Mouse (Mus musculus) neural tube, embryonic 11.5 days (tissue): ENCODE data around the gene Pde1c. TPM values are rescaled to one million over a fixed set of nuclear protein-coding genes. Genes with fewer than 3 reads are reported as not detected.

Experiments used
- ATAC-seq: fragments of 200-750 bp; cut with Nextera tagmentation; 2 replicates; pipeline ENCODE4 v1.8.0; 2017; ENCODE audit warnings: moderate number of reproducible peaks, mild to moderate bottlenecking, moderate TSS enrichment, moderate library complexity; ENCODE audit not compliant: insufficient read depth, low FRiP score, low TSS enrichment
- DNase-seq: peaks from one replicate; pipeline ENCODE4 v3.0.0-alpha.2; 2015; ENCODE audit warnings: low spot score
- H3K27ac ChIP-seq: fragments of 300-500 bp; sonication (generic); 2 replicates; pipeline ENCODE4 v1.5.1; 2014; ENCODE audit warnings: low read depth, mild to moderate bottlenecking, low read length
- H3K27me3 ChIP-seq: fragments of 300-500 bp; sonication (generic); 2 replicates; pipeline ENCODE4 v1.6.1; 2014; ENCODE audit warnings: mild to moderate bottlenecking, low read length, mixed read lengths; ENCODE audit not compliant: control insufficient read depth, insufficient read depth
- H3K36me3 ChIP-seq: fragments of 300-500 bp; sonication (generic); 2 replicates; pipeline ENCODE4 v1.6.1; 2014; ENCODE audit warnings: mild to moderate bottlenecking, low read length, moderate library complexity, mixed read lengths; ENCODE audit not compliant: control insufficient read depth, insufficient read depth
- H3K4me1 ChIP-seq: fragments of 300-500 bp; sonication (generic); 2 replicates; pipeline ENCODE4 v1.6.1; 2014; ENCODE audit warnings: low read length, mixed read lengths; ENCODE audit not compliant: control insufficient read depth, insufficient read depth
- H3K4me2 ChIP-seq: fragments of 300-500 bp; sonication (generic); 2 replicates; pipeline ENCODE4 v1.6.1; 2014; ENCODE audit warnings: low read depth, mild to moderate bottlenecking, moderate library complexity
- H3K4me3 ChIP-seq: fragments of 300-500 bp; sonication (generic); 2 replicates; pipeline ENCODE4 v1.5.1; 2014; ENCODE audit warnings: low read depth, low read length
- H3K9ac ChIP-seq: fragments of 300-500 bp; sonication (generic); 2 replicates; pipeline ENCODE4 v1.6.1; 2014; ENCODE audit warnings: mild to moderate bottlenecking, low read length
- H3K9me3 ChIP-seq: fragments of 300-500 bp; sonication (generic); 2 replicates; pipeline ENCODE4 v1.6.1; 2016; ENCODE audit warnings: low read length; ENCODE audit not compliant: control insufficient read depth
- WGBS: fragments of 180-500 bp; shearing (Covaris S2); extraction: QIAGEN DNeasy Blood & Tissue Kit; methylation state at CpG from one replicate; pipeline ENCODE4 v1.1.7; 2014; 5-methylcytosine and 5-hydroxymethylcytosine counted together
- polyA plus RNA-seq: library from polyadenylated mRNA; unstranded; fragments of >200 nt; fragmentation: Nextera tagmentation; extraction: Ambion mirVana; gene quantifications from 2 replicates; pipeline ENCODE4 v1.2.1, GENCODE M21; 2014

The Pde1c gene
- polyA plus RNA-seq, 1 experiment from 2014 or later = 2.9 TPM

DNA sequence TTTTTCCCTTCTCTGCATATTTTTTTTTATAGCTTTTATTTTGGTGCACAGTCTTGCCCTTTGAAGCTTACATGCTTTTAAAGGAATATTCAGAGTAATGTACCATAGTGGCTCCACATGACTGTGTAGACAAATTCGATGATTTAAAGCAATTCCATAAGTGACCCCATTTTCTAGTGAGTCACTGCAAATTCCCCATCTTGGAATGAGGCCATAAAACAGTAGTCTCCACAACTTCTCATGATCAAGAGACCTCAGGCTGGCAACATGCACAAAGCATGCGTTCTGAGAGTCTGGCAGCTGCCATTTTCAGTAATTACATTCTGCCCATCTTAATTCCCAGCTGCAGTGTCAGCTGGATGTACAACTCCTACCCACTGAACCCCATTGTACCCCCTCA lies 297.2 kb downstream of the Pde1c start:
- Histone ChIP-seq H3K27me3 (no peaks in the 10 kb centered on the region), H3K9ac (no peak overlapping the region), H3K4me2 (no peak overlapping the region), H3K27ac (no peak overlapping the region), H3K4me3 (no peak overlapping the region), H3K9me3 (no peaks in the 10 kb centered on the region), H3K4me1 (no peaks in the 10 kb centered on the region), H3K36me3 (no peaks in the 10 kb centered on the region)
- ATAC-seq (no peak), DNase-seq (no peak)
- 83% methylated on average over 2 of the region's 2 CpGs for WGBS

DNA sequence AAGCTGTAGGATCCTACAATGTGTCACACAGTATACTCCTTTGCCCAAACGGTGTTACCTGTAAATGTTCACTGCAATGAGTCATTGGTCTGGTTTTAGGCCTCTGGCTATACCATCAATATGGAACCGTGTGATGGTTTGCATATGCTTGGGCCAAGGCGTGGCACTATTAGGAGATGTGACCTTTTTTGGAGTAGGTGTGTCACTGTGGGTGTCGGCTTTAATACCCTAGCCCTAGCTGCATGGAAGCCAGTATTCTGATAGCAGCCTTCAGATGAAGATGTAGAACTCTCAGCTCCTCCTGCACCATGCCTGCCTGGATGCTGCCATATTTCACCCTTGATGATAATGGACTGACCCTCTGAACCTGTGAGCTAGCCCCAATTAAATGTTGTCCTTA lies 304.4 kb downstream of the Pde1c start:
- WGBS = 86% methylated on average over 4 of the region's 4 CpGs
- Histone ChIP-seq H3K27ac (no peak overlapping the region), H3K4me1 (no peaks in the 10 kb centered on the region), H3K36me3 (no peaks in the 10 kb centered on the region), H3K4me3 (no peak overlapping the region), H3K9me3 (no peaks in the 10 kb centered on the region), H3K4me2 (no peak overlapping the region), H3K27me3 (no peaks in the 10 kb centered on the region), H3K9ac (no peak overlapping the region)
- no peak for DNase-seq
- ATAC-seq = no peak

DNA sequence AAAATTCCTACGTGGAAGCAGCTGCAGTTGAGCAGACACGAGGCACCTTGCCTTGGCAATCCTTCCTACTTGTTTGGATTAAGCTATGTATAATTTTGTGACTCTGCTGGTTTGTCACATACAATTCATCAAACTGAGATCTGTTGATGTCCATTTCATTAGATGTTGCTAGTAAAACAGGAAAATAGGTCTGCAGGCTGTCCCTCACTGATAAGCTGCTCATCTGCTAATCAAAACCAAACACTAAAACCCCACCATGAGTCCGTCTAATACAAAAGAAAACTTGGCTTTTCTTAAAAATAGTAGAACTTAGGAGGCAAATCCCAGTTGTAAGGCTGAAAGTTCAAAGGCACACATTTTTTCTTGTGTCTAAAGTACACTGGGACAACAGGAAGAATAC lies 308.8 kb downstream of the Pde1c start:
- Histone ChIP-seq H3K27ac (no peak overlapping the region), H3K4me1 (no peaks in the 10 kb centered on the region), H3K9me3 (no peaks in the 10 kb centered on the region), H3K4me3 (no peak overlapping the region), H3K27me3 (no peaks in the 10 kb centered on the region), H3K9ac (no peak overlapping the region), H3K36me3 (no peaks in the 10 kb centered on the region), H3K4me2 (no peak overlapping the region)
- WGBS = 81% methylated on average over 3 of the region's 3 CpGs
- DNase-seq = no peak
- no peak for ATAC-seq

GRCm38 (mm10) chr6:56257555-56258297 lies 311.2 kb downstream of the Pde1c start:
- Histone ChIP-seq H3K9me3 (no peaks in the 10 kb centered on the region), H3K9ac (no peak overlapping the region), H3K4me1 (no peaks in the 10 kb centered on the region), H3K4me2 (no peak overlapping the region), H3K4me3 (no peak overlapping the region), H3K27me3 (no peaks in the 10 kb centered on the region), H3K27ac (no peak overlapping the region), H3K36me3 (no peaks in the 10 kb centered on the region)
- 89% methylated on average over 2 of the region's 2 CpGs for WGBS
- no peak for DNase-seq
- ATAC-seq = no peak

GRCm38 (mm10) chr6:56250091-56250490 lies 318.8 kb downstream of the Pde1c start:
- 91% methylated on average over 3 of the region's 3 CpGs for WGBS
- Histone ChIP-seq H3K9ac (no peak overlapping the region), H3K4me1 (no peaks in the 10 kb centered on the region), H3K4me2 (no peak overlapping the region), H3K27me3 (no peaks in the 10 kb centered on the region), H3K36me3 (no peaks in the 10 kb centered on the region), H3K27ac (no peak overlapping the region), H3K9me3 (no peaks in the 10 kb centered on the region), H3K4me3 (no peak overlapping the region)
- DNase-seq (no peak), ATAC-seq (no peak)

GRCm38 (mm10) chr6:56191426-56192140 lies 377.3 kb downstream of the Pde1c start:
- Histone ChIP-seq H3K9me3 (no peaks in the 10 kb centered on the region), H3K27me3 (no peaks in the 10 kb centered on the region), H3K36me3 (no peaks in the 10 kb centered on the region), H3K9ac (no peak overlapping the region), H3K4me1 (no peaks in the 10 kb centered on the region), H3K4me3 (no peak overlapping the region), H3K27ac (no peak overlapping the region), H3K4me2 (no peak overlapping the region)
- WGBS = 79% methylated on average over 1 of the region's 1 CpGs
- DNase-seq (no peak), ATAC-seq (no peak)

DNA sequence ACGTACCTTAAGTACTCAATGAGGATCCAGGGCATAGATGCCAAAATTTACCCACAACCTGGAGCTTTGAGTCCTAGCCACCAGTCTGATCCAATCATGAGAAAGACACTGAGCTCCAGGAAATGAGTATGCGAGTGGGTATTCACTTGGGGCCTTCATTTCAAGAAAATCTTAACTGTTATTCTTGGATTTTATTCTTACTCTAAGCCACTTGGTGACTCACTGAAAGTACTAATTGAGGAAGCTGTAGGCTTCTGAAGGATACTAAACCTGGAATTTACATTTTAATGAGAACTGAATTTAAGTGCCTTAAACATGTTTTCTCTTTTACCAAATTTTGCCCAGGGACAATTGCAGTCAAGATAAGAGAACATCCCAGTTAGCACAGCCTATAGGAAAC lies 392.4 kb downstream of the Pde1c start:
- ATAC-seq (no peak), DNase-seq (no peak)
- Histone ChIP-seq H3K36me3 (no peaks in the 10 kb centered on the region), H3K4me3 (no peak overlapping the region), H3K27ac (no peak overlapping the region), H3K9ac (no peak overlapping the region), H3K27me3 (no peaks in the 10 kb centered on the region), H3K9me3 (no peaks in the 10 kb centered on the region), H3K4me2 (no peak overlapping the region), H3K4me1 (no peaks in the 10 kb centered on the region)
- WGBS = 92% methylated on average over 2 of the region's 2 CpGs

DNA sequence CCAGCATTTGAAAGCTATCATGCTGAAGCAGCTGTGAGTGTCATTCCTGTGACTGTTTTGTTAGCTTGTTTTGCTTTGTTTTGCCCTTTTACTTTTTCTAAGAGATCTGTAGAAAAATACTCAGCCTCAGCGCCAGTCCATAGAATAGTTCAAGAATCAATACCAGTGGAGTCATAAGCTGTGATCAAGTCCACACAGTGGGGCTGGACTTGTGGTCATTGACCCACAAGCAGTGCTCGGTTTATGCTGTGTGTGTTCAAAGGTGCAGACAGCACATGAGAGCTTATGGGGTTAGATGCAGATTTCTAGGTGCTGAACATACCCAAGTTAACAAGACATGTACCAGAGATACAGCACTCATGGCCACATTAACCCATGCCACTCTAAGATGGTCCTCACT lies 396.7 kb downstream of the Pde1c start:
- no peak overlapping the region for H3K4me3 ChIP-seq
- no peaks in the 10 kb centered on the region for H3K27me3 ChIP-seq
- H3K36me3 ChIP-seq = no peaks in the 10 kb centered on the region
- DNase-seq (no peak), ATAC-seq (no peak)
- 82% methylated on average over 2 of the region's 2 CpGs for WGBS
- no peaks in the 10 kb centered on the region for H3K9me3 ChIP-seq
- H3K4me1 ChIP-seq = no peaks in the 10 kb centered on the region
- no peak overlapping the region for H3K4me2 ChIP-seq
- no peak overlapping the region for H3K9ac ChIP-seq
- H3K27ac ChIP-seq = no peak overlapping the region

DNA sequence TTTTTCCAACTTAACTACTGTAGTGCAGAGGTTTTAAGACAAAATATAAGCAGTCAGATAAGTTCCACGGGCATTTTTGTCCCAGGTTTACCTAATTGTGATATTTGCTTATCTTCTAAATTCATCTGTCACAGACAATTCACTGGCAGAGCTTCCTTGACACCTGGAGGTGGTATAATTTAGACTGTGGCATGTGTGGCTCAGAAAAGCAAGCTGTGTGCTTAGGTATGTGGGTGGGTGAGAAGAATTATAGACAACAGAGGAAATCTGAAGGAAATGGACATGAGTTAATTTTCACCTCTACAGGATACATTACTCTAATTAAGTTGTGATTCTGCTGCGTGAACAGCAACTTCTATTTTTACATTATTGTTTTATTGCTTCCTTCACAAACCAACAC lies 400.2 kb downstream of the Pde1c start:
- H3K4me2 ChIP-seq = no peak overlapping the region
- no peak overlapping the region for H3K9ac ChIP-seq
- H3K9me3 ChIP-seq = no peaks in the 10 kb centered on the region
- H3K27me3 ChIP-seq = no peaks in the 10 kb centered on the region
- H3K4me3 ChIP-seq = no peak overlapping the region
- H3K36me3 ChIP-seq = no peaks in the 10 kb centered on the region
- 86% methylated on average over 2 of the region's 2 CpGs for WGBS
- DNase-seq (no peak), ATAC-seq (no peak)
- no peaks in the 10 kb centered on the region for H3K4me1 ChIP-seq
- no peak overlapping the region for H3K27ac ChIP-seq
